Mouse (Mus musculus) layer of hippocampus, postnatal 10 days (tissue): ENCODE measurements around the gene Fbxl13. TPM values are rescaled to one million over a fixed set of nuclear protein-coding genes. Genes with fewer than 3 reads are reported as not detected.
"Not testable (repeated sequence)": the region's sequence is repeated elsewhere in the genome, so short reads cannot be mapped to it uniquely, and the experiment has no call there.

Source experiments
- DNase-seq, 2 experiments: peaks; one replicate each; pipeline ENCODE4 v3.0.0; 2021; ENCODE audit warnings: low spot score in 2 of 2
- total RNA-seq, 2 experiments: library from RNA; stranded (reverse); gene quantifications; 2 replicates each; pipeline ENCODE4 v1.2.3; 2021

The Fbxl13 gene
- total RNA-seq, 2 experiments from 2014 or later = 0.36 to 0.78 TPM

DNA sequence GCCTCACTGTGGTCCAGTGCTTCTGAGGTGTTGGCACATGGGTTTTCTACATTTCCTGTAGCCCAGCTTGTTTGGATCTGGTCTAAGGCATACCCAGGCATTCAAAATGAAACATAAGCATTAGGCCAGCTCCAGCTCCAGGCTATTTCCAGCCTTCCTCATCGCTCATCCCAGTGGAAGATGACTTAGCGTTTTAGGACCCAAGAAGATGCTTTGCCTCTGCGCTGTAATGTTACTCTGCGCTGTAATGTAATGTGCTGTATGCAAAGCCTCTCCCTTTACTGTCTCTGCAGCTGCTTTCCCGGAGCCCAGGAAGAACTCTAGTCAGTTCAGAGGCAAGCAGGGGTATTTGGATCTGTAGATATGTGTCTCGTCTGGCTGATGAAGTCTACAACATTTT is 12.6 kb upstream of the Fbxl13 start:
- DNase-seq = no peak

DNA sequence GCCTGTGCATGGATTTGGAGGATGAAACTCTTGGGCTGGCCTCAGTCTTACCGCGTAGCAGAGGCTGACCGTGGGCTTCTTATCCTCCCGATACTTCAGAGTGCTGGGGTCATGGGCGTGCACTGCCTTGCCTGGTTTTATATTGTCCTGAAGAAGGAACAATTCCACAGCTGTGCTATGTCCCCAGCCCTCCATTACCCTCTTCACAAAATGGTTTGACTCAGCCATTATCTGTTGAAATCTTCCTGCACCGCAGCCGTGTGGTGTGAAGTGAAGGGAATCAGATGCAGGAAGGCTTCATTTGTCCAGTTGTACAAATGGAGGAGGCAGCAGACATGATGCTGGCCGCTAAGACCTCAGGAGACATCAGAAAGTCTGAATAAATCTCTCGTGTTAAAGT is 11.5 kb upstream of the Fbxl13 start:
- DNase-seq = no peak

DNA sequence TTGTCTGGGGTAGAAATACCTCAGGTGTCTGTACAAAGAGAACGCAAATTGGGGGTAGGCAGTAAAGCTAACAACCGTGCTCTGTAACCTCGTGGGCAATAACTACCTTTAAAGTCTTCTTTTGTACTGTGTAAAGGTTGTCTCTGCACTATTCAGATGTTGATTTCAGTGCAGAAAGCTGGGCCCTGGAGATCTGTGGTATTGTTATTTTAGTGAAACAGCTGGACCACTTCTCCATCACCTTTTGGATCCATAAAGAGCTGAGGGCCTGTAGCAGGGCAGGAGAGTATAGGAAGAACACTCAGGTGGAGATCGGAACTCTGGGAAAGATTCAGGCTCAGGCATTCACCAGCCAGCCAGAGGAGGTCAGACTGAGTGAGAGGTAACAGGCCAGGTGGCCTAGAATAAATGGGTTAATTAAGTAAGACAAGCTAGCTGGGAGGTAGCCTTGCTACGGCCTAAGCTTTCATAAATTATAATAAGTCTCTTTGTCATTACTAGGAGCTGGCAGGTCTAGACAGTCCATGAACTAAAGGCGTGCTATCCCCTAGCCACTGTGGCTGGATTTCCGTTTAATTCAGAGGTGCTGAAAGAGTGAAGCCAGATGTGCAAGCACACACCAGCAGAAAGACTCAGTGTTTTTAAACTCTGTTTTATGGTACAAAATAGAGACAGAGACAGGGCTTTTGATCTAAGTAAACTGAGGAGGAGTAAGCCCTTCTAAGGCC is 6.6 kb upstream of the Fbxl13 start:
- no peak for DNase-seq

DNA sequence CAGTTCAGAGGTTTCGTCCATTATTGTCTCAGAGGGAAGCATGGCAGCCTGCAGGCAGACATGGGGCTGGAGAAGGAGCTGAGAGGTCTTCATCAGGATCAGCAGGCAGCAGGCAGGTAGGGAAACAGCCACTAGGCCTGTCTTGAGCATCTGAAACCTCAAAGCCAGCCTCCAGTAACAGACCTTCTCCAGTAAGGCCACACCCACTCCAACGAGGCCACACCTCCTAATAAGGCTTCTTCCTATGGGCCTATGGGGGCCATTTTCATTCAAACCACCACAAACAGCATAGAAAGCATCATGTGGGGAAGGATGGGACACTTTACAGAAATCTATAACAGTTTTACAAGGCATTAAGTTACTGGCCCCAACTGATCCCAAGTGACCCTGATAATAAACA is 5.3 kb upstream of the Fbxl13 start:
- DNase-seq = no peak

DNA sequence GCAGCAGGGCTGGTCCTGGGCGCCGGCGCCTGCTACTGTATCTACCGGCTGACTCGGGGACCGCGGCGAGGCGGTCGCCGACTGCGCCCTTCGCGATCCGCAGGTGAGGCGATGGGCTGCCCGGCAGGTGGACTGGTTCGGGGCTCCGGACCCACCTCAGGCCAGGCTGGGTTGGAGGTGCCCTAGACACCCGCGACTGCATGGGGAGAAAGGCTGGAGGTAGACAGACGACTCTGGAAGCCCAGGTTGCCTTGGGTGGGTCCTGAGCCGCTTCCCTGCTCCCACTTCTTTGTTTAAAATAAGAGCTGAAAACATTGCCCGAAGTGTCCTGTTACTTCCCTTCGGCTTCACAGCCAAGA is 678 bp upstream of the Fbxl13 start:
- DNase-seq = no peak

DNA sequence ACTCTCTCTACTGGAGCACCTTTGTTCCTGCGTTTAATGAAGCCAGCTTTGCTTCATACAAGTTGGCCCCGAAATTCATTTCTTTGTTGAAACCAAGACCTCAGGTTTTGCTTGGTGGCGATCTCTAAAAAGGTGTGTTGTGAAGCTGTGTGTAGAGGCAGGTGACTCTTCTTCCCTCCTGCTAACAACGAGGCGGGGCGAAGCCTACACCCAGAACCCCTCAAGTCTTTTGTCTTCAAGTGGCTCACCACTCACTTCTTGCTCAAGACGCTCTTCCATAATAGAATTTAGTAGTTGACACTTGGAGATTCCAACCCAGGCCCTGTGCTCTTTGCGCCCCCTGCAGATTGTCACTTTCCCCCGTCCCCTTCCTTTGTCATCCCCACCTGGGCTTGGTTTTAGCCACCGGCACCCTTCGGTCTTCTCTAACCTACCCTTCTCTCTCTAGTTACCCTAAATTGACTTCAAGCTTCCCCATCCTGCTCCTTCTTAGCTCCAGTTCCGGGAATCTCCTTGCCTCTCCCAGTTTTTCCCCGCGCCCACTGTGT is 469 bp downstream of the Fbxl13 start:
- DNase-seq = no peak

DNA sequence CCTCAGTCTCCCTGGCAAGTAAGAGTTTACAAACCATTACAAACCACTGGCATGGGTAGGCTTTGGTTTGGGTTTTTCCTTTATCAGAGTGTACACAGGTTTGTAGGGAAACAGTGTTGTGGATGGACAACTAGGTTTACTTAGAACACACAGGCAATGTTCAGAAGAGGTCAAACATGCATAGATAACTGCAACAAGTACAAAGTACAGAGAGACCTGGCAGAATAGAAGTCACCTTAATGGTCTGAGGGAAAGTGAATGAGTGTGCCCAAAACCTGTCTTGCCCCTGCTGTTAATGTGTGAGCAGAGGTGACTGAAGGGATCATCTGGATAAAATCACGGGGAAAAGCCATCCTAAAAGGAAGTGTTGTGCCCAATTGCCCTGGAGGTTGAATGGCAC is 1.8 kb downstream of the Fbxl13 start:
- no peak for DNase-seq

DNA sequence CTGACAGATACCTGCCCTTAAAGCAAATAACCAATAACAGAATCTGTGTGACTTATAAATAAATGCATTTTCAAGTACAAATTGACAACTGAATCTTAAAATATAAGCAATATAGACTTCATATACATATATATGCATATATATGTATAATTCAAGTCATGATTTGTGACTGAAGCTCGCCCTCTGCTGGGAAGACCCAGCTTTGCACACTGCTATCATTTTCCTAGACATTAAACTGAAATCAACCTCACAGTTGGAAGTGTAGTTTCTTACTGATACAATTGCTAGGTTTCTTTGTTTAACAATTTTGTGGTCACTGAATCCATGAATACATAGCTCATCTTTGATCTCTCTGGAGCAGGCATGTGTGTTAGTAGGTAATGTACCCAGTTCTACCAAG is 4.5 kb downstream of the Fbxl13 start:
- DNase-seq = peak; percentile 45 to 57

DNA sequence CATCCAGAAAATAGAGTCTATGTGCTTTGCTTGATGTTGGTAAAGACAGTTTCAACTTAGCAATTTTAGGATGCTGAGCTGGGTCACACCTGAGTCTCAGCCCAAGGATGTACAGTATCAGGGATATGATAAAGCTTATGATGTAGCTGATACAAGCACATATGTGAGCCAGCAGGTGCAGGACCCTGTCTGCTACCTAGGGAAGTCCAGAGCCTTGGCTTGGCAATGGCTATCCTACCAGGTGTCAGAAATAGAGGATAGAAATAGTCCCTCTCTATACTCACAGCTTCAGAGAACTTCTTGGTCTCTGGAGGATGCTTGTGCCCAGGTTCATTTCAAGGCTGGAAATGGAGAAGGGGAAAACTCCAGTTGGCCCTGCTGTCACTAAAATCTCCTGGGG is 19.5 kb downstream of the Fbxl13 start:
- no peak for DNase-seq

DNA sequence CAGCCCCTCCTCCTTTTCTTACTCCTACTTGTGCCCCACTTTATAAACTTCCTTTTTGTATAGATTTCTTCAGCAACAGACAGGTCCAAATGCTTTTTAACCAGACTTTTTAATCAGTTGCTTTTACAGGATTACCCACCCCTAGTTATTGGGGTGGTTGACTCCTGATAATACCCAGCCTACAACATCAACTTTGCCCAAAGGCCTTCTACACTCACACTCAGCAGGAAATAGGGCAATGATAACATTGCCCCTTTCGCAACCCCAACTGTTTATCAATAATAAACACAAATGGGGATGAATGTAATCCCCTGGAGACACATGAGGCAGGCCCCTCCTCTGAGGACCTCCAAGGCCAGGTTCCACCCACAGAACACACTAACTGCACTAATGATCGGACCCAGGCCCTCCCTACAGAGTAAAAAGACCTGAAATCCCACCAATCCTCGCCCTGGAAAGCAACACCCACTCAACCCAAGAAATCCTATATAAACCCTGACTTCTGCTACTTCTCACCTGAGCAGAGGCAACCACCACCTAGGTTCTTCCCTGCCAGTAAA is 28.9 kb downstream of the Fbxl13 start:
- DNase-seq = no peak

DNA sequence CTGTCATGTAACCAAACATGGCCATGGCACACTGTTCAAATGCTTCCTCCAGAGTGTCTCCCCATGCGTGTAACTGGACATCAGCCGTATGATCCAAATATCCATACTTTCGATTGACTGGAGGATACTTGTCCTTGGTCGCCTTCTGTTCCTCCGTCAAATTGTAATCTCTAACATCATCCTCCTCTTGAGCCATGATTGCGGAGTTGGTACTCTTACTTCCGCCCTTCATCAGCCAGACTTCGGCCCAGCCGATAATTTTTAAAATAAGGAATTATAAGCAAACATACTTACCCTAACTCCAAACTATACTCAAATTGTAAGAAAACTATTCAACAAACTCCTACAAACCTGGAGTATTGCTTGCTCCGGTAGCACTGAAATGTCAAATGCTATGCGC is 31.1 kb downstream of the Fbxl13 start:
- not testable (repeated sequence) for DNase-seq

DNA sequence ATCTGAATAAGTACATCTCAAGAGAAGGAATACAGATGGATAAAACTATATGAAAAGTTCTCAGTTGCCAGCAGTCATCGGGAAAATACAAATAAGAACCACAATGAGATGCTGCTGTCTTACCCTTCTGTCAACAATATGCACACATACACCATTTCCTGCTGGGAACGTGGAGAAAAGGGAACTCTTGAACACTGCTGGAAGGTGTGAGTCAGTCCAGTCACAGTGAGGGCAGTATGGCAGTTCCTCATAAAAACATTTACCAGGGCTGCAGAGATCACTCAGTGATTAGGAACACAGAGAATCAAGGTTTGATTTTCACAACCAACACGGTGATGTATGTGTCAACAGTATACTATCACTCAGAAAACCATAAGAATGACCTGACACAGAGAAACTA is 34.4 kb downstream of the Fbxl13 start:
- no peak for DNase-seq

DNA sequence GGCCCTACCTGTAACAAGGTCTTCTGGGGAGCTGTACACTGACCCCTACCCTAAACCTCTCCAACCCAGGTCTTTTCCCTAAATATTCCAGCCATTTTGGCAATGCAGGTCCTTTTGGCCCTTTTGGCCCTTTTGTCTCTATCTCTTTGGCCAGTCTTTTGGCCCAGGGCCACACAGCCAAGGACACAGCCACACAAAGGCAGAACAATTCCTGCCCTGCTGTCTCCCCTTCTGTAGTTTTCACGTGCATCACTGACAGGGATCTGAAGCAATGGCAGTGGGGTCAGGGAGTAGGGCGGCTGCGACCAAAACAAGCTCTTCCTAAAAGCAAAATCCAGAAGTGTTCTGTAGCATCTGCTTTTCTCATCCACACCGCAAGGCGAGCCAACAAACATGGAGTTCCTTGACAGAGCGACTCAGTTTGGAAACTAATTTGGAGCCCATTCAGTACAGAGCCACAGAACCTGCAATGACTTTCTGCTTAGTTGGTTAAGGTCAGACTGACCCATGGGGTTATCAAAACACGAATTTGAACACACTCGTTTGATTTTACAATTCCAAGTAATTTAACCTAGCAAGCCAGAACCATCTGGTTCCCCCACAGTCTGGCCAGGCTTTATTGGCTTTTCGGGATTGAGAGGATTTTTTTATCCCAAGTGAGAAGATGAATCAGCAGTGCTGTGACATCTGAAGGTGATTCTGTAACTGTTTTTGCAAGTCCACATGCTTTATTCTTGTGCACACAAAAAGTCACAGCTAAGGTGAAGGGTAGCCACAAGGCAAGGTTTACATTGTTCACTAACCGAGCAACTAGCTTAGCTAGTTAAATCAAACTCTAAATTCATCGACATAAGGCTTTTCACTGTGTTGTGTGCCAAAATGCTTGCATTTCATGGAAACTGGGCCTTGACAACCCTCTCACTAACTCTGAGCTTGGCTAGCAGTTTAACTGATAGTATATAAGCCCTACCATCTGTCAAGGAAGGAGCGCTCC is 36.8 kb downstream of the Fbxl13 start:
- DNase-seq = peak; percentile 8 to 23

DNA sequence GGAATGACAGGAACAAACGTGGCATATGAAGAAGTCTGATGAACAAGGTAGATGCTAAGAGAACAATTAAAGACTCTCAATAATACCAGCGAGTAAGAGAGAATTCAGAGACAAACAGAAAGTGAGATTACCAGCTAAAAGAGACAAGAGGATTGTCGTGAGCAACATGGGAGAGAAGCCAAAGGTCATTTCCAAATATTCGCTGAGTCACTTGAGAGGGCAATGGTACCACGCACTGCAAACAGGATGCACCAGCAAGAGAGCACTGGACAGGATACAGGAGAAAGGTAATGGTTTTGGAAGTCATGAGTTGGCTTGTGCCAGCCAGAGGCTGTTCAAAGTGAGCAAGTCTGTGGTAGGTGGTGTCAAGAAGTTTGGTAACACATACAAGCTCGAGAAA is 39.5 kb downstream of the Fbxl13 start:
- DNase-seq = no peak

DNA sequence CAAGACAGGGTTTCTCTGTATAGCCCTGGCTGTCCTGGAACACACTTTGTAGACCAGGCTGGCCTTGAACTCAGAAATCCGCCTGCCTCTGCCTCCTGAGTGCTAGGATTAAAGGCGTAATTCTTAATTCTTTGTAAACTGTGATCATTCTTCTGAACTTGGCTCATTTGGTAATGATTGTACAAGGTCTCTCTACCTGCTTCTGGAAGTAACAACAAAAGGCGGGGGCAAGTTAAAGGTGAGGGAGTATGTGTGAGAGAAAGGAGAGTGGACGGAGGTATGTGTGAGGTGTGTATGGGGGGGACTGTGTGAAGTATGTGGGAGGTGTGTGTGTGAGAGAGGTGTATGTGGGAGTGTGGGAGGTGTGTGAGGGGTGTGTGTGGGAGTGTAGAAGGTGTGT is 45.5 kb downstream of the Fbxl13 start:
- DNase-seq = no peak

DNA sequence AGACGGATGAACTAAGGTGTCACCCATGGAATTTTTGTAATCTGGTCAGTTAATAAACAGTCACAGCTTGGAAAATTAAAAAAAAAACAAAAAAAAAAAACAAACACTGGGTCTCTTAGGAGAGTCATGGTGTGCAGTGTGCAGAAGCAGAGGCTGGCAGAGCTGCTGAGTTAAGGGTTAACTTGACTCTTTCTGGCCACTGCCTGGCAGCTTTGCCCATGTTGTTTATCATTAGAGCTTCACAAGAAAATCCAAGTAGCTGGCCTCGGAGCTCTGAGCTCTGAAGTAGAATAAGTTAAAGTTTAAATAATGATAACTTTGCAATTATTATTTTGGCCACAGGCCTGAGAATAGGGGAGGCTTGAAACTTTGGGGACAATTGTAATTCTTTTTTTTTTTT is 45.9 kb downstream of the Fbxl13 start:
- DNase-seq = not testable (repeated sequence)

DNA sequence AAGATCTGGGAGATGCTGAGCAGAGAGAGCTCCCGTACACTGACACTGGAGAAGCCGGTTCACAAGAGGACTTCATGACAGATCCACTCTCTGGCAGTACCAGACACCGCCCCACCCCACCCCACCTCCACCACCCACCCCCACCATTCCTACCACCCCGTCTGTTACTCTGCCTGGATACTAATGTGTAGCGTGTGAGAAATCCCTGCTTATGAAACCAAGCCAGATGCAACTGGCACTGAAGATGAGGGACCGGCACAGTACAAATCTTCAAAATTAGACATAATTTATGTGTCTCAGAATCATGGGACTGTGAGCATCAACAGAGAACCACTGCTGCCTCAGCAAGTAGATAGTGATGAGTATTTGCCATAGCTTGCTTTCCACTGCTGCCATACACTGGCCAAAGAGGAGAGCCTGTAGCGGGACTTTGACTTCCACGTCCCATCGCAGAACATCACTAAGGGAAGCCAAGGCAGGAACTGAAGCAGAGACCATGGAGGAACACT is 52.2 kb downstream of the Fbxl13 start:
- no peak for DNase-seq

DNA sequence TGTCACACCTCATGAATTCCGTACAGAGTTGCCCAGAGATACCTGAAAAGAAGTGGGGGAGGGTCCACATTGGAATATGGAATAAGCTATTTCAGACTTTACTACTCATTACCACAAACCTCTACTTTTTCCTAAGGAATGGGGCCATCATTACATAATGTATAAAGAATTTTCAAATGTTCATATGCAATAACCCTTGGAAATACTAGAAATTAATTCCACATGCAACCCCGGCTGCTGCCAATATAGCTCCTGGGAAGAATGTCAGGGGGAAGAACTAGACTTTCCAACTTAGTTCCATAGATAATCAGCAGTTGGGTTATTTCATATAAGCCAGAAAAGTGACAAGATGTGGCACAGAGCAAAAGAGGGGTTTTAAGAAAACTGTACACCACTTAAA is 53.3 kb downstream of the Fbxl13 start:
- no peak for DNase-seq

DNA sequence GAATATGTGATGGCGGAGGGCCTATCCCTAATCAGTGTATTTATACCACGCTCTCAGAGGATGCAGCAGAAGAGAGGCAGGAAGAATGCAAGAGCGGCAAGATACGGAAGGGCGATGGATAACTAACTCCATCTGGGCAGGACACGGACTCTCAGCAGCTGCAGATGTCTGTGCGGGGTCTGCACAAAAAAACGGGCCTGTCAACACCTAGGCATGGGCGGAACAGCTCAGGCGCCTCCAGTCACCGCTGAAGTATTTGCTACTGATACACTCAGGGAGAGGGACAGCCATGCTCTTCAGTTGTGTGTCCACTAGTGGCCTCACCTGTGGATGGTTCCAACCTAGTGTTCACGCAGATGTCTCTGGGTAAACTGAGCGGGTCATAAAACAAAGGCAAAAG is 57.2 kb downstream of the Fbxl13 start:
- no peak for DNase-seq

DNA sequence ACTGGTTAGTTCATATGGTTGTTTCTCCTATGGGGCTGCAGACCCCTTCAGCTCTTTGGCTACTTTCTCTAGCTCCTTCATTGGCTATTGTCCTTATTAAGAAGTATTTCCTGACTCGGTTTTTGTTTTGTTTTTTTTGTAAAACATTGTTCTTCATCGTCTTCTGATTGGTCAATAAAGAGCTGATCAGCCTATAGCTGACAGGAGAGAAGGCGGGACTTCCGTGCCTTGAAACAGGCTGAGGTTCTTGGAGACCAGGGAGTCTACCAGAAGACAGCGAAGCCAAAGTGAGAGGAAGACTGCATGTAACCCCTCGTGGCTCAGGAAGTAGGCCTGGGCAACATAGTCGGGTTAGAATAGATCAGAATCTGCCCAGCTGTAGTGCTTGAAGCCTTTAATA is 57.8 kb downstream of the Fbxl13 start:
- no peak for DNase-seq

DNA sequence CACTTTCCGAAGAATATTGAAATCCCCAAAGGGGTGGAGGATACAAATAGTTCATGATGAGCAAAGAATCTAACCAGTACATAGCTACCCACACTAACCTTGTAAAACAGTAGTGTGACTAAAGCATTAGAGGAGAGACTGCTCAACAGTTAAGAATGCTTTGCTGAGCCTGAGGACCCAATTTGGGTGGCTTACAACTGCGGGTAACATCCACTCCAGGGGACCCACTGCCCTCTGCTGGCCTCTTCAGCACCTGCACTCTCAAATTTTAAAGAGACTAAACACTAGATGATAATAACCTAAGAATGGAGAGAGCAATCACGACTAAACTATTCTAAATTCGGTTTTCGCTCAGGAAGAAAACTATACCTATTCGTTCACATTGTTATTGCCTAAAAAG is 58.7 kb downstream of the Fbxl13 start:
- DNase-seq = peak; percentile 50 to 52

DNA sequence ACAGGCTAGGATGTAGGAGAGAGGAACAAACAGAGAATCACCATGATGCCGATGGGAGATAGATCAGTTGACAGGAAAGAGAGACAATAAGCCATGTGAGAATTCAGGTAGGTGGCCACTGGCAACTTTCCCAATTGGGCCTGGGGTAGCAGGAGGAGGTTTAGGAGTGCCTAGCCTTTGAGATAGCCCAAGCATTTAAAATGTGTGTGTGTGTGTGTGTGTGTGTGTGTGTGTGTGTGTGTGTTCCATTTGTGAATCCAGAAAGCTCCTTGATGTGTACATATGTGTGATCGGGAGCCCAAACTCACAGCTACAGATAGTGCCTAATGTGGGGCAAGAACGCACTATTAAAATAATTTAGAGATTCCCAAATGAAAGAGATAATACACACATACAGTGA is 67.3 kb downstream of the Fbxl13 start:
- no peak for DNase-seq
